Mouse (Mus musculus): ENCODE data around the gene Rep15. TPM values are rescaled to one million over a fixed set of nuclear protein-coding genes. Genes with fewer than 3 reads are reported as not detected.
A peak's percentile ranks its signal among the peaks of the same experiment; 100 is the strongest.

Gene Rep15
- total RNA-seq (2014; fragmentation: Nextera tagmentation): 1.0 and 1.3 TPM in 2 replicates
- total RNA-seq (2017): 0.57 TPM in 1 of 2 replicates, not detected in the other

DNA sequence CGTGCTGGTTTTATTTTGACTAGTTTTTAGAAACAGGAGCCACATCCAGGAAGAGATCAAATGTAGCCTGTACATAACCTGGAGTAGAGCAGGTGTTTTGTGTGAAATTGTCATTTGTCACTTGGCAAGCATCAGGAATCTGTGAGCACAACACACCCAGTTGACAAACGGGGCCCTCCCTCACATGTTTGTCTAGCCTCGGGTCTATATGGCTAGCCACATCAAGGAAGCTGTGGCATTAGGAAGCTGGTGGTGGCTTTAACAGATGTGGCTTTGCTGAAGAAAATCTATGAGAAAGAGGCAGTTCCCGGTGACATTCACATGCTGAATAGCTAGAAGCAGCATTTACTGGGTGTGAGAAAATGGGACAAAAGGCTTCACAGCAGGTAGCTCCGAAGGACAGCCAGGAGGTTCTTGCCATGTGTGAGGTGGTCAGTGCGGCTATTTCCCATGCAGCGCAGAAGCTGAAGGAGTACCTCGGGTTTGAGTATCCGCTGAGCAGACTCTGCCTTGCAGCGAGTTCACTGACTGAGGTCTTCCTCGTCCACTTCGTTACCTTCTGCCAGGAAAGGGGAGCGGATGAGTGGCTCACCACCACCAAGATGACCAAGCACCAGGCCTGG lies at the start of gene Rep15:
TSS of gene Rep15 (plus strand) at position 282 of the 623 bp plus-strand sequence.
- no peak for ATAC-seq (replicated peaks; ENCODE audit: low FRiP score, low TSS enrichment, poor library complexity, severe bottlenecking)

DNA sequence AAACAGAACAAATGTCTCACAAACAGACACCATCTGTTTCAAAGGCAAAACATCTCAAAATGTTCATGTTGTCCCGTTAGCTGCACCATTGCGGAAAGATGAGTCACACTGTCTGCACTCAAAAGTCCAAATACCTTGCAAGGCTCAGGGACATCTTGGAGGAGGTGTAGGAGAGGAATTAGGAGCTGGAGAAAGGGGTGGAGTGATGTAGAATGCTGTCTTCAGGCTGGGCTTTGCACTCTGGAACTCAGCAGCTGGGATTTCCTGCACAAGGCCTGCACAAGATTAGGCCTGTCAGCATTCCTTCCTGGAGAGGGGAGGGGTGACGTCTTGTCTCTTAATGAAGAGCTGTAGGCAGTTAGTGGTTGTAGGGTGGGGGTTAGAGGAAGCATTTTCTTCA lies 47.8 kb upstream of the Rep15 start:
- no peak for ATAC-seq (replicated peaks; ENCODE audit: low FRiP score, low TSS enrichment, poor library complexity, severe bottlenecking)

DNA sequence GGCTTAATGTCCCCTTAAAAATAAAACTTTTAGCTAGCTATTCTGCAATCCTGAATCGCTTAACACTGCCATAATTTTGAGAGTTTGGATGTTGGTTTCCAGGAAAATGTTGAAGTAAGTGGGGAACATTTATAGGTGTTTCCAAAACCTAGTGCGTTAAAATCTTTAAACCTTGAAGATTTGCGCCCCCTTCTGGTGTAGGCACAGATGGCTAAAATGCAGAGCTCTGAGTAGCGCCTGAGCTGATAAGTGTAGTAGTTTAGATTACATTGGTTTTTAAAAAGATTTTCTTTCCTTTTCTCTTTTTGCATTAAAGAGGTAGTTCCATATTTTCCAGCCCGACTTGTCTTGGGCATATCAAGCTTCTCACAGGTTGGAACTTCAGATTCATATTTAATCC lies 38.1 kb upstream of the Rep15 start:
- peak; percentile 59 for ATAC-seq (replicated peaks; ENCODE audit: low FRiP score, low TSS enrichment, poor library complexity, severe bottlenecking)

DNA sequence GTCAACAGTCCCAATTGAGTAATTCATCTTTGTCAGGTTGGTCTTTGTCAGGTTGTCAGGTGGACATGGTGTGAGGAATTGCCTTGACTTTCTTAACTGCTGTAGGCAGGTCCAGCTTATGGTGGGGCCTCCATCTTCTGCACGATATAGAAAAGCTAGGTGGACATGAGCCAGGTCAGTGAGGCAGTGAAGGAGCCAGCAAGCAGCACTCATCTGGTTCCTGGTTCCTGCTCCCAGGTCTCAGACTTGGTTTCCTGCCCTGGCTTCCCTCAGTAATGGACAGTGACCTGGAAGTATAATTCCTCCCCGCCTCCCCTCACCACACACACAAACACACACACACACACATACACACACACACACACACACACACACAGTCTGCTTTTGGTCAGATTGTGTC lies 37.0 kb upstream of the Rep15 start:
- no peak for ATAC-seq (replicated peaks; ENCODE audit: low FRiP score, low TSS enrichment, poor library complexity, severe bottlenecking)

DNA sequence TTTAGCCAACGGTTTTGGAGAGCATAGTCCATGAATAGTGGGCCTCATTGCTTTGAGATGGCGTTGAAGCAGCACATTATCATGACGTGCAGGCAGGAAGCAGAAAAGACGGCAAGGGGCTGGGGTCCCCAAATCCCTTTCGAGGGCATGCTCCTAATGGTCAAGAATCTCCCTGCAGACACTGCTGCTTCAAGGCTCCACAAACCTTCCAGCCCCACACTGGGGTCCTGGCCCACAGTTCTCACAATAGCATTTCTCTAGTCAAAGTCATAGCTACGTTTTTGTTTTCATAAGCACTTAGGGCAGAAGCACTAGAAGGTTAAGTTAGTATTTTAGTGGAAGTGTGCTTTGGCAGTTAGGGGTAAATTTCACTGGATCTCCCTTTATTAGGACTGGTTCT lies 36.5 kb upstream of the Rep15 start:
- no peak for ATAC-seq (replicated peaks; ENCODE audit: low FRiP score, low TSS enrichment, poor library complexity, severe bottlenecking)

DNA sequence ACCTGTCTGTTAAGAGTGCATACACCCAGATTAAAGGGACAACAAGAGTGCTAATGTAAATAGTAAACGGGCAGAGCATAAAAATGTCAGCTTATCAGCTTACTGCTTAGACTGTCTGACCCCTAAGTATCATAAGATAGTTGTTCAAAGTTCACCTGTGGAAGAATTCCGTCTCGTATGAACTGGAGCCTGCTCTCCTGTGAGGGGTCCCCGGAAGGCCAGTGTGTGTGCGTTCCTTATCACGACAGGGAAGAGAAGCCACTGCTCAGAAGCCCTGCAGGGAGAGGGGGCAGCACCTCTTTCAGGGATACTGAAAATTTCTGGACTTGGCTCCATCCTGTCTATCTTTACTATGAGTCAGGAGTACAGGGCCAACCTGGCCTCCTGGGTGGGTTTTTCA lies 35.4 kb upstream of the Rep15 start:
- ATAC-seq (replicated peaks; ENCODE audit: low FRiP score, low TSS enrichment, poor library complexity, severe bottlenecking): no peak

DNA sequence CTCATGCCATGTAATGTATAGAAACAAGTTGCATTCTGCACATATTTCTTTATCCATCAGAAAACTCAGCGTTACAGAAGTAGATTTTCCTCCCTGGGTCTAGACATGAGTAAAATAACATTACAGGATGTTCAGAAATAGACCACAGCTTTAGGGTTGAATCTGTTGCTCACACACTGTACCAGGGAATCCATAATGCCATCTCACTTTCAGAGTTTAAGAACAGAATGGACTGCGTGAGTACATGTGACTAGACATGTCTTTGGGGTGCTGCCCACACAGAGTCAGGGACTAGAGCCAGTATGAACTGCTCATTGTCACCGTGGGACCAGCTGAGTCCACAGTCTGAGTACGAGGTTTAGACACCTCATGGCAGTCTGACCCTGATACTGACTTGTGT lies 33.7 kb upstream of the Rep15 start:
- ATAC-seq (replicated peaks; ENCODE audit: low FRiP score, low TSS enrichment, poor library complexity, severe bottlenecking): no peak

DNA sequence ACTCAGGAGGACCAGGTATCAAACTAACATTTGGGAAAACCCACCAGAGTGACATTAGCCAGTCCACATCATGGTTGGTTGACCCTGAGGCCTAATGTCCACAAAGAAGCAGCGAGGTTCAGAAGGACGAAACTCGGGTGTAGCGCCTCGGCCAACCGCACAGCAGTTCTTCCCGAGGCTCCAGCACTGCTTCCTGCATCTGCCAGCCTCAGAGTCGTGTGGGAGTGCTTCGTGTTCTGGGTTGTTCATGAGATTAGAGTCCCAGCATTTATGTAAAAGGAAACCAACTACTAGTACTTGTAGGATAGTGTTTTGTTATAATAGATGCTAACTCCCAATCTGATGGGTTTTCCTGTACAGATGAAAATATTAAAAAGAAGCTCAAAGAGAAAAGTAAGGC lies 33.1 kb upstream of the Rep15 start:
- no peak for ATAC-seq (replicated peaks; ENCODE audit: low FRiP score, low TSS enrichment, poor library complexity, severe bottlenecking)

DNA sequence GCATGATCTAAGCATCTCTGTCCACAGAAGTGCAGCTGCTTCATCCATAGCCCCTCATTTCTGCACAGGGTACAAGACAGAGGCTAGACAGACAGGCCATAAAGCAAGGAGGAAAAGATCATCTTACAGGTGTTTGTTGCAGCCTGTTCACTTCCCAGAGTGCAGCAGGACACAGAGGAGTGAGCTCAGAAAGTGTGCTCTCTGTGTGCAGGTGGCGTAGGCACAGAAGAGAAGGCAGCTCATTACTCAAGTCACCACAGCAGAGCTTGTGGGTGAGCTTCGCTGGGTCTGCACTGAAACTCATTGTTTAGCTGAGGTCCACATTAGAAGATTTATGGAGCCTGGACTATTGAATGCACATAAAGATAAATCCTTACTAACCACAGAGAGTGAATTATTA lies 32.6 kb upstream of the Rep15 start:
- ATAC-seq (replicated peaks; ENCODE audit: low FRiP score, low TSS enrichment, poor library complexity, severe bottlenecking): no peak

DNA sequence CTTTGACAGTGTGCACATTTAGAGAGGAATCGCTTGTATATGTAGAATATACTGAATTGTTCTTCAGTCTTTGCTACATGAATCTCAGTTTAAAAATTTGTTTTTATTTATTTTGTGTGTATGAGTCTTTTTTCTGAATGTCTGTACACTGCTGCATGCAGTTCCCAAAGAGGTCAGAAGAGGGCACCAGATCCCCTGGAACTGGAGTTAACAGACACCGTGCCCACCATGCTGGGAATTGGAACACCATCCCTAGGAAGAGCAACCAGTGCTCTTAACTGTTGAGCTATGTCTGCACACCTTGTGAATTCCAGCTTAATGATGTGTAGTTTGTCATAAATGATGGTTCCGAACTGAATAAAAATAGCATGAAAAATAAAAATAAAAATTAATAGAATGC lies 24.2 kb upstream of the Rep15 start:
- peak; percentile 67 for ATAC-seq (replicated peaks; ENCODE audit: low FRiP score, low TSS enrichment, poor library complexity, severe bottlenecking)

DNA sequence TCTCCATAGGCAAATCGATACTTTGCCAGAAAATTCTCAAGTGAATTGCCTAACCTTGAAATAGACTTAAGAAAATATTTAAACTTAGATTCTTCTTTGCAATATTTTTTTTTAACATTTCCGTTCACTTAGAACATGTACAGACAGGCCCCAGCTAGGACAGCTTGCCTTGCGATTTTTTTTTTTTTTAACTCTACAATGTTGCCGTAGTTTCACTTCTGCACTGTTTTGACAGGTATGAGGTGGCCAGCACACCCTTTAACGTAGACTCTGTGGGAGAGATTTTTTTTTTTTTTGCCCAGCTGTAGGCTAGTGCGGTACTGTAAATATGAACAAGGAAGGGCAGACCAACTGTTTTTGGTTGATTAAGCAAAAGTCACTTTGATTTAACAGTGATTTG lies 22.0 kb upstream of the Rep15 start:
- ATAC-seq (replicated peaks; ENCODE audit: low FRiP score, low TSS enrichment, poor library complexity, severe bottlenecking): no peak

DNA sequence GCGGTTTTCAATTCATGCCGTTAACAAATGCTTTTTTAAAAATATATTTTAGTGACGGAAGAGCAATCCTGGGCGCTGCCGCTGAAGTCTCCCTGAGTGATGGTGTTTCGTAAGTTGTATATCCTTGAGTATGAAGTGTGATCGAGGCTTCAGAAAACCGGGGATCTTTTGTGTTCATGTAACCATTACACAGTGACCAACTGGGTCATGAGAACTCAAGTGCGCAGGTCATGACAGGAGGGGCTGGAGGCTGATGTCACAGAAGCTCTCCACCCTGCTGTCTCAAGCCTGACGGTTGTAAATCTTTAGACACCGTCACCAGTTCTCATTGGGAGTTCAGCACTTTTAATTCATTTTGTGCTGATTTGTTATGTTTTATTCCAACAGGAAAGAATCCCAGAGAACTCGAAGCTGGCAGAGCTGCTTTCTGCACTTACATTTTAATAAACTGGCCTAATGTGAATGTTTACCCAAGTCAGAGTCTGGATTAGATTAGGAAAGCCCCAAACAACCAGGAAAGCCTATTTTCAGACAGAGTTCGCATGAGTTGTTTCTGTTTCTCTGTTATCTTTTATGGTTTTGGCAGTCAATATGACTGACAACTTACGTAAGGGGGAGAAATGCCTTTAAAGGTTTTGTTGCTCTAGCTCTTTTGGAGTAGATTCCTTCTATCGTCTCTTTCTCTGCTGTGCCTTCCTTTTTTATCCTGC lies 21.4 kb upstream of the Rep15 start:
- no peak for ATAC-seq (replicated peaks; ENCODE audit: low FRiP score, low TSS enrichment, poor library complexity, severe bottlenecking)

DNA sequence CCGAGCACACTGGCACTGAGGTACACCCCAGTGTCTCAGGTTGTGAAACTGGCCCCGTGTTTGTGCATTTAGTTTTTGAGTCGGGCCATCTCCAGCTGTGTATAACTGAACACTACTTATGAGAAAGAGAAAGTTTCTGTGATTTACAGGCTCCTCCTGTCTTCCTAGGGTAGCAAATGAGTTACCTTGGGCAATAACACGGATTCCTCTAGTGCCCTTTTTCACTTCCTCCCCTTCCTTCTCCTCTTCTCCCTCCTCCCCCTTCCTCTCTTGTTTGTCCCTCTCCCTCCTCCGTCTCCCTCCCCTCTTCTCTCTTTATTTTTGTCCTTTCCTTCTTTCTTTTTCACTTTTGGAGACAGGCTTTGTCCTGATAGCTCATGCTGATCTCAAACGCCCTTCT lies 20.8 kb upstream of the Rep15 start:
- no peak for ATAC-seq (replicated peaks; ENCODE audit: low FRiP score, low TSS enrichment, poor library complexity, severe bottlenecking)

DNA sequence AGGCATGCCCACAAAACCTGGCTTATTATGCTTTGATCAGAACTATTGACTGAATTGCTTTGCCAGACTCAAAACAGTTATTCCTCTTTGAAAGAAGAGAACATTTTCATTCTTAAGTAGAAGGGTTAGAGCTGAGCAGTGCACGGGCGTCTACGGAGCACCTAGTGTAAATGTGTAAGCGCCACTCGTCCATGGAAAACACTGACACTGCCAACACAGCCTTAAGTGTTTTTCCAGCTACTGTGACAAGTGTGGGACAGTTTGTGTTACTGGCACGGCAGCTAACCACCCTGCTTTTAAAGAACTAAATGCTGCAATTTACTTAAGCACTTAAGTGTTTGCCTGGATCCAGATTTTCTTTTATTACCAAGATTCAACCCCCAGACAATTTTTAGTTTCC lies 20.4 kb upstream of the Rep15 start:
- ATAC-seq (replicated peaks; ENCODE audit: low FRiP score, low TSS enrichment, poor library complexity, severe bottlenecking): no peak

DNA sequence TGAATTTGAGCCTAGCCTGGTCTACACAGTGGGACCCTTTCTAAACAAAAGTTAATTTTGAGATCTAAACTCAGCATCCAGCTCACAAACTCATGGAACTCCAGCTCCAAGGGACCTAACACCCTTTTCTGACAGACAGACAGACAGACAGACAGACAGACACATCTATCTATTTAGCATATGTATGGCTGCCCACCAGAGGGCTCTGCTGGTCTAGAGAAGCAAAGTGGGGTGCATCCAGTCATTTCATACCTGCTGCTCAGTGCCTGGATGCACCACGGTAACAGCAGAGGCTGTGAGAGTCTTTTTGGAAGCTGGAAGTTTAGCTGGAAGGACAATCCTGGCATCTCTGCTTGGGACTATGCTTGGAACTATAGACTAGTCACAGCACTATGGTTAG lies 18.8 kb upstream of the Rep15 start:
- 0 out of 2 replicates have a peak, but pooled peaks have one; percentile 61 for ATAC-seq (replicated peaks; ENCODE audit: low FRiP score, low TSS enrichment, poor library complexity, severe bottlenecking)

DNA sequence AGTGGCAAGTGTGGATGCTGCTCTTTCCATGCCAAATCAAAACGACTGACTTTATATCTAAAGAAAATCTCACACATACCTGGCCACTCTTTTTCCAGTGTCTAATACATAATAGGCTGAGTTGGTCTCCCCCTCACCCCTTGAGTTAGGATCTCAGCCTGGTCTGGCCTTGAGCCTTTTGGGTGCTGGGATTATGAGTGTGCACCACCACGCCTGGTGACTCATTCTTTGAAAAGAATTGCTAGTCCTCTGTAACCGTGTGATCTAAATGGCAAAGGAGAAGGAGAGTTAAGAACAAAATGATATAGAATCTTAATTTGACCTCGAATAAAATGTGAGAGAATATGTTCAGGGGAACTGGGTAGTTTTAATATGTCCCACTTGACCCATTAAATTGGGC lies 14.5 kb upstream of the Rep15 start:
- no peak for ATAC-seq (replicated peaks; ENCODE audit: low FRiP score, low TSS enrichment, poor library complexity, severe bottlenecking)

DNA sequence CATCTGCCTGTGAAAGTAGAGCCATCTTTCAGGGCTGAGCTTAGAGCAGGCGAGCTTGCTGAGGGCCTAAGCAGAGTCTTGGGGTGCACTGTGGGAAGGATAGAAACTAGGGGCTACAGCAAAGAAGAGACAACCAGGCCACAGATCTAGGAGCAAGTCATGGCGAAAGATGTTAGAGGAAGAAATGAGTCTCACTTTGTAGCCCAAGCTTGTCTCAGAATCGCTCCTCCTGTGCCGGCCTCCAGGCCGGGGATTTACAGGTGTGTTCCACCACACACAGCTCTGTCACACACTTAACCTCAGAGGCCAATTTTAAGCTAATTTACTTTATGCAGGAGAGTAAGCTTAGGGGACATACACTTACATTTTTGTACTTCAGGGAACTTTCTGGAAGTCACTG lies 14.0 kb upstream of the Rep15 start:
- ATAC-seq (replicated peaks; ENCODE audit: low FRiP score, low TSS enrichment, poor library complexity, severe bottlenecking): no peak

DNA sequence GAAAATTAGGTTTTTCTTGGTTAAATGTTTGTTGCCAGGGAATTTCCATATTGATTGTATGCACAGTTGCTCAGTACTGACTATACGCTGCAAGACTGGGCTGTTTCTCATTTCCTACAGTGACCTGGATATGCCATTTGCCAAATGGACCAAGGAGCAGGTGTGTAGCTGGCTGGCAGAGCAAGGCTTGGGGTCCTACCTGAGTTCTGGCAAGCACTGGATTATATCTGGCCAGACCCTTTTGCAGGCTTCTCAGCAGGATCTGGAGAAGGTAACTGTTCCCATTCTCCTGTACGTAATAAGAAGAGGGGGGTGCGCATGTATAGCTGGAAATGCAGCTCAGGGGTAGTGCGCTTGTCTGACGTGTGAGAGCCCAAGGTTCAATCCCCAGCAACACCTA lies 11.2 kb upstream of the Rep15 start:
- no peak for ATAC-seq (replicated peaks; ENCODE audit: low FRiP score, low TSS enrichment, poor library complexity, severe bottlenecking)

DNA sequence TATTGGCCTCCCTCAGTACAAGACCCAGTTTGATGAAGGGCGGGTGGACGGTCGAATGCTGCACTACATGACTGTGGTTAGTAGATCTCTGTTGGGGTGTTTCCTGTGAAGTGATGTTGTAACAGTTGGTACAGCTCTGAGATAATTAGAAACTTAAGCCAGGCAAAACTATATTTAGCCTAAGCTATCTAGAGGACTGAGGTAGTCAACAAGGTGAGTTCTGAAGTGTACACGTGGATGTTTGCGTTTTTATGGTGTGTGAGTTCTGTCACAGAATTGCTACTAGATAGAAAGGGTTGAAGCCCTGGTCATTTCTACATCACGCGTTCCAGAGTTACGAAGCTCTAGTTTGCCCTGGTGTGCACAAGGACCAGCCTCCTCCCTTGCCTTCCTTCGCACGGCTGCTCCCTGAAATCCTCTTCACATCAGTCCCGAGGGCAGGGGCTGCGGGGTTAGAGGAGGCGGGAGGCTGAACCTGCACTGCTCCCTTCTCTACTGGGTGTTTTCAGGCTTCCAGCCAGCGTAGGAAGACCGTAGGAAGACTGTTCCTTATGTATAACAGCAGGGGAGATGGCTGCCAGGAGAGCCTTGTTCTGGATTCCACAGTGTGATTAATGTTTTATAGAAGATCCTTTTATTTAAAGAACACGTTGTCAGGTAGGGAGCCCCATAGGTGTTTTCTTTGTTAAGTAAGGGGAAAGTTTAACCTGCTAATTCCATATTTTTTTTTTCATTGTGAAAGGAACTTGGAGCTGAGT lies 9.8 kb upstream of the Rep15 start:
- no peak for ATAC-seq (replicated peaks; ENCODE audit: low FRiP score, low TSS enrichment, poor library complexity, severe bottlenecking)

DNA sequence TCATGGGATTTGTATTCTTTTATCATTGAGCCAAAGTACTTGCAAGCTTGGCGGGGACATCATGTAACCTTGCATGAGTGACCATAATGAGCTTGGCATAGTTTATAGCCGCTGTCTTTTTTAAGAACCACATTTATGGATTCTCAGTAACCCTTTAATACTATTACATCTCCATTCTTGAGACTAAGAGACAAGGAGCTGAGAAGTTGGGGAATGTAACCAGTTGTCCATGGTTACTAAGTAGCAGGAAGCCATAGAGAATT lies 9.3 kb upstream of the Rep15 start:
- ATAC-seq (replicated peaks; ENCODE audit: low FRiP score, low TSS enrichment, poor library complexity, severe bottlenecking): no peak

DNA sequence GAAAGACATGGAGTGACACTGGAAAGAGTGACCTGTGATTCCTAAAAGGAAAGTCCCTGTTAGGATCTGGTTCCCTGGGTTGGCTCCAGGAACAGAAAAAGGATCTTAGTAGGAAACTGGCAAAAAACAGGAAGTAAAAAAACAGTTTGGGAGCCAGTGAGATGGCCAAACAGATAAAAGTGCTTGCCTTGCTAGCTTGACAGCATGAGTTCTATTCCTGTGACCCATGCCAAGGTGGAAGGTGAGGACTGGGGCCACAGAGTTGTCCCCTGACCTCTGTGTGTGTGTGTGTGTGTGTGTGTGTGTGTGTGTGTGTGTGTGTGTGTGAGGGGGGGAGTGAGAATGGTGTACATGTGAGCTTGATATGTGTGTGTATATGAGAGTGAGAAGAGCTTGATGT lies 8.8 kb upstream of the Rep15 start:
- no peak for ATAC-seq (replicated peaks; ENCODE audit: low FRiP score, low TSS enrichment, poor library complexity, severe bottlenecking)

Data from megakaryocyte-erythroid progenitor cell, adult 5-6 weeks (primary cell).